ENCODE assay signal across 20 mouse cellular contexts in genomic region chr19:4937444-4938310, GRCm38 (mm10). TPM values are rescaled to one million over a fixed set of nuclear protein-coding genes. Genes with fewer than 3 reads are reported as not detected.
DNase-seq lines count a peak whose midpoint lies in the region; ATAC-seq and TF ChIP-seq lines count a peak whose summit lies in the region.
"Had no signal": no experiment of that assay in that cellular context is flagged by ENCODE, and none has a peak within 500 bp of the region (broad histone marks: within the 10 kb centered on the region; RNA-seq: fewer than 3 reads in every experiment).

No protein-coding gene starts in this region.

- no peak for TF ChIP-seq EP300 in MEL (IDR thresholded peaks at IDR 0.05; ENCODE audit: low read depth in 1 of 2, low read length in 2 of 2)

- H3K27ac ChIP-seq in MEL (ENCODE audit: control insufficient read depth, low read depth, low read length) = no peak overlapping the region
- no peak overlapping the region for H3K27ac ChIP-seq in embryonic facial prominence, embryonic 15.5 days (replicated peaks)
- no peak overlapping the region for H3K27ac ChIP-seq in forebrain, embryonic 12.5 days
- H3K27ac ChIP-seq: heart, embryonic 10.5 days; hindbrain, embryonic 13.5 days; kidney, embryonic 15.5 days; liver, embryonic 14.5 days; neural tube, embryonic 12.5 days; stomach, postnatal 0 days had no signal

- peak; percentile 17 for DNase-seq in heart, postnatal 4 days
- DNase-seq in heart, adult 8-10 months (ENCODE audit: low spot score) = no peak
- DNase-seq in MEL (ENCODE audit: low read depth, low spot score) = no peak
- DNase-seq in cerebellum, adult 8-10 months = peak; percentile 38
- no peak for DNase-seq in kidney, postnatal 25 days
- DNase-seq: adrenal gland, postnatal 25 days; layer of hippocampus, postnatal 36 days; thymus, postnatal 25 days had no signal

- H3K9me3 ChIP-seq in MEL (replicated peaks; ENCODE audit: insufficient read depth, low read length) = no peaks in the 10 kb centered on the region
- H3K9me3 ChIP-seq in embryonic facial prominence, embryonic 15.5 days (replicated peaks) = no peaks in the 10 kb centered on the region
- H3K9me3 ChIP-seq in forebrain, embryonic 12.5 days = no peaks in the 10 kb centered on the region
- H3K9me3 ChIP-seq: heart, embryonic 10.5 days; hindbrain, embryonic 13.5 days; kidney, embryonic 15.5 days; neural tube, embryonic 12.5 days had no signal

- TF ChIP-seq RAD21 in MEL (IDR thresholded peaks at IDR 0.05; ENCODE audit: low read depth, low read length) = no peak

- H3K9ac ChIP-seq in MEL (ENCODE audit: control insufficient read depth, low read depth, low read length, poor library complexity, severe bottlenecking) = no peak overlapping the region
- no peak overlapping the region for H3K9ac ChIP-seq in embryonic facial prominence, embryonic 15.5 days
- H3K9ac ChIP-seq in forebrain, embryonic 12.5 days = no peak overlapping the region
- H3K9ac ChIP-seq: hindbrain, embryonic 13.5 days; kidney, embryonic 15.5 days; liver, embryonic 14.5 days; neural tube, embryonic 12.5 days had no signal

- TF ChIP-seq POLR2A in MEL (IDR thresholded peaks at IDR 0.05; ENCODE audit: control insufficient read depth in 1 of 2, insufficient read depth in 1 of 2, low read depth in 1 of 2, low read length in 2 of 2, poor library complexity in 1 of 2) = no peak

- no peak for TF ChIP-seq CTCF in MEL (IDR thresholded peaks at IDR 0.05 in 2 of 3, conservative IDR thresholded peaks at IDR 0.05 in 1 of 3; ENCODE audit: control insufficient read depth in 1 of 3, insufficient read depth in 1 of 3, low read depth in 2 of 3, low read length in 3 of 3, poor library complexity in 1 of 3, severe bottlenecking in 1 of 3)

- H3K27me3 ChIP-seq in MEL (ENCODE audit: control insufficient read depth in 1 of 2, insufficient read depth in 2 of 2, low read length in 2 of 2) = peaks cover 0 to 4% of the 10 kb centered on the region in 2 experiments
- H3K27me3 ChIP-seq in embryonic facial prominence, embryonic 15.5 days = no peaks in the 10 kb centered on the region
- H3K27me3 ChIP-seq in forebrain, embryonic 12.5 days = peaks cover 26% of the 10 kb centered on the region

- H3K4me2 ChIP-seq in embryonic facial prominence, embryonic 15.5 days (replicated peaks) = no peak overlapping the region
- H3K4me2 ChIP-seq in forebrain, embryonic 12.5 days = no peak overlapping the region
- H3K4me2 ChIP-seq: hindbrain, embryonic 13.5 days; kidney, embryonic 15.5 days; neural tube, embryonic 12.5 days had no signal

- ATAC-seq in embryonic facial prominence, embryonic 15.5 days (ENCODE audit: insufficient number of reproducible peaks, low FRiP score, low TSS enrichment, low read depth) = peak; percentile 25
- no peak for ATAC-seq in erythroid progenitor cell, adult 5-6 weeks (replicated peaks; ENCODE audit: low FRiP score, poor library complexity, severe bottlenecking)
- no peak for ATAC-seq in forebrain, embryonic 12.5 days (ENCODE audit: low FRiP score)
- ATAC-seq: activated CD4-positive, CD25-positive, alpha-beta regulatory T cell, adult 4 months; CD4-positive, CD25-positive, alpha-beta regulatory T cell, adult 4 months had no signal

- no peaks in the 10 kb centered on the region for H3K36me3 ChIP-seq in MEL (ENCODE audit: control insufficient read depth in 1 of 2, insufficient read depth in 2 of 2, low read length in 2 of 2)
- no peaks in the 10 kb centered on the region for H3K36me3 ChIP-seq in embryonic facial prominence, embryonic 15.5 days
- no peaks in the 10 kb centered on the region for H3K36me3 ChIP-seq in forebrain, embryonic 12.5 days (replicated peaks)
- H3K36me3 ChIP-seq: heart, embryonic 10.5 days; kidney, embryonic 15.5 days; neural tube, embryonic 12.5 days had no signal

- no peaks in the 10 kb centered on the region for H3K79me2 ChIP-seq in MEL (ENCODE audit: control insufficient read depth, insufficient read depth, low read length, poor library complexity)

- H3K4me3 ChIP-seq in MEL (ENCODE audit: control insufficient read depth in 1 of 2, insufficient read depth in 1 of 2, low read depth in 2 of 2, low read length in 2 of 2) = no peak overlapping the region
- H3K4me3 ChIP-seq in embryonic facial prominence, embryonic 15.5 days (replicated peaks) = no peak overlapping the region
- no peak overlapping the region for H3K4me3 ChIP-seq in forebrain, embryonic 12.5 days (replicated peaks)
- H3K4me3 ChIP-seq: heart, embryonic 10.5 days; hindbrain, embryonic 13.5 days; kidney, embryonic 15.5 days; neural tube, embryonic 12.5 days had no signal

- 70% methylated on average over 17 of the region's 17 CpGs for WGBS in embryonic facial prominence, embryonic 15.5 days
- 85% methylated on average over 17 of the region's 17 CpGs for WGBS in forebrain, embryonic 12.5 days

- H3K4me1 ChIP-seq in MEL (ENCODE audit: control insufficient read depth in 1 of 2, insufficient read depth in 2 of 2, low read length in 2 of 2) = no peaks in the 10 kb centered on the region; a peak in 1 of 4 replicates
- peaks cover 21% of the 10 kb centered on the region for H3K4me1 ChIP-seq in embryonic facial prominence, embryonic 15.5 days
- H3K4me1 ChIP-seq in forebrain, embryonic 12.5 days = peaks cover 10% of the 10 kb centered on the region

TF ChIP-seq in MEL, 35 proteins besides CTCF, POLR2A, EP300 and RAD21:
- TF ChIP-seq RCOR1 (IDR thresholded peaks at IDR 0.05; ENCODE audit: low read depth, low read length) (no peak), MXI1 (IDR thresholded peaks at IDR 0.05; ENCODE audit: low read depth, low read length) (no peak), BHLHE40 (IDR thresholded peaks at IDR 0.05; ENCODE audit: borderline replicate concordance, low read depth, low read length) (peak; percentile 81), CHD2 (IDR thresholded peaks at IDR 0.05; ENCODE audit: low read length) (no peak)

RNA-seq across cellular contexts. Expression of gene Peli3, which starts 5.2 kb away (rescaled TPM):
- total RNA-seq in heart, postnatal 4 days (2021) = 1 to 10 TPM in 1 of 2 experiments, under 1 TPM in 1; 0.71 to 1.2 TPM
- total RNA-seq in heart, adult 8-10 months (2022) = 1 to 10 TPM; 3.8 to 7.6 (median 5.2) TPM
- 0.08 TPM in 1 of 2 replicates, not detected in the other for total RNA-seq in MEL (2012; rRNA removed)
- polyA plus RNA-seq in MEL (2012; ENCODE audit: insufficient read depth in 1 of 2, insufficient read length in 2 of 2, low read depth in 1 of 2, low replicate concordance in 2 of 2, missing spikeins in 1 of 2) = under 1 TPM in 1 of 2 experiments, not detected in 1; 0.33 TPM
- polyA plus RNA-seq in embryonic facial prominence, embryonic 15.5 days (2015; fragmentation: Nextera tagmentation; extraction: Ambion mirVana) = 5.0 and 5.1 TPM in 2 replicates
- total RNA-seq in erythroid progenitor cell, adult 5-6 weeks (2015; ENCODE audit: low replicate concordance) = not detected in 2 replicates
- total RNA-seq in erythroid progenitor cell, adult 5-6 weeks (2017; ENCODE audit: low replicate concordance) = not detected in 2 replicates
- 4.3 and 5.2 TPM in 2 replicates for polyA plus RNA-seq in forebrain, embryonic 12.5 days (2016; fragmentation: Nextera tagmentation; extraction: Ambion mirVana)

RNA-seq across cellular contexts. Expression of gene Dpp3, which starts 9.6 kb away (rescaled TPM):
- 10 to 100 TPM; 39.7 to 40.2 TPM for total RNA-seq in heart, postnatal 4 days (2021)
- 10 to 100 TPM; 17.0 to 20.0 (median 18.3) TPM for total RNA-seq in heart, adult 8-10 months (2022)
- 58.7 and 59.4 TPM in 2 replicates for total RNA-seq in MEL (2012; rRNA removed)
- polyA plus RNA-seq in MEL (2012; ENCODE audit: insufficient read depth in 1 of 2, insufficient read length in 2 of 2, low read depth in 1 of 2, low replicate concordance in 2 of 2, missing spikeins in 1 of 2) = 10 to 100 TPM in 1 of 2 experiments, not detected in 1; 82.7 TPM
- polyA plus RNA-seq in embryonic facial prominence, embryonic 15.5 days (2015; fragmentation: Nextera tagmentation; extraction: Ambion mirVana) = 113 and 117 TPM in 2 replicates
- 9.0 and 13.0 TPM in 2 replicates for total RNA-seq in erythroid progenitor cell, adult 5-6 weeks (2015; ENCODE audit: low replicate concordance)
- 9.1 and 15.7 TPM in 2 replicates for total RNA-seq in erythroid progenitor cell, adult 5-6 weeks (2017; ENCODE audit: low replicate concordance)
- 159 and 170 TPM in 2 replicates for polyA plus RNA-seq in forebrain, embryonic 12.5 days (2016; fragmentation: Nextera tagmentation; extraction: Ambion mirVana)

RNA-seq across cellular contexts. Expression of gene Mrpl11, which starts 24.3 kb away (rescaled TPM):
- total RNA-seq in heart, postnatal 4 days (2021) = 10 to 100 TPM; 60.9 to 63.8 TPM
- 10 to 100 TPM; 62.8 to 74.0 (median 69.9) TPM for total RNA-seq in heart, adult 8-10 months (2022)
- total RNA-seq in MEL (2012; rRNA removed) = 98.5 and 108 TPM in 2 replicates
- 100 to 1,000 TPM; 124 to 317 TPM for polyA plus RNA-seq in MEL (2012; ENCODE audit: insufficient read depth in 1 of 2, insufficient read length in 2 of 2, low read depth in 1 of 2, low replicate concordance in 2 of 2, missing spikeins in 1 of 2)
- polyA plus RNA-seq in embryonic facial prominence, embryonic 15.5 days (2015; fragmentation: Nextera tagmentation; extraction: Ambion mirVana) = 84.2 and 85.9 TPM in 2 replicates
- 4.7 and 8.0 TPM in 2 replicates for total RNA-seq in erythroid progenitor cell, adult 5-6 weeks (2015; ENCODE audit: low replicate concordance)
- 10.5 and 14.1 TPM in 2 replicates for total RNA-seq in erythroid progenitor cell, adult 5-6 weeks (2017; ENCODE audit: low replicate concordance)
- 130 and 138 TPM in 2 replicates for polyA plus RNA-seq in forebrain, embryonic 12.5 days (2016; fragmentation: Nextera tagmentation; extraction: Ambion mirVana)

RNA-seq across cellular contexts. Expression of gene Bbs1, which starts 31.2 kb away (rescaled TPM):
- 1 to 10 TPM; 4.3 to 4.6 TPM for total RNA-seq in heart, postnatal 4 days (2021)
- 1 to 10 TPM; 2.6 to 3.2 (median 2.9) TPM for total RNA-seq in heart, adult 8-10 months (2022)
- total RNA-seq in MEL (2012; rRNA removed) = 1.2 and 1.4 TPM in 2 replicates
- 1 to 10 TPM in 1 of 2 experiments, not detected in 1; 1.9 TPM for polyA plus RNA-seq in MEL (2012; ENCODE audit: insufficient read depth in 1 of 2, insufficient read length in 2 of 2, low read depth in 1 of 2, low replicate concordance in 2 of 2, missing spikeins in 1 of 2)
- polyA plus RNA-seq in embryonic facial prominence, embryonic 15.5 days (2015; fragmentation: Nextera tagmentation; extraction: Ambion mirVana) = 4.6 and 5.5 TPM in 2 replicates
- 0.42 and 4.0 TPM in 2 replicates for total RNA-seq in erythroid progenitor cell, adult 5-6 weeks (2015; ENCODE audit: low replicate concordance)
- total RNA-seq in erythroid progenitor cell, adult 5-6 weeks (2017; ENCODE audit: low replicate concordance) = 4.5 and 7.7 TPM in 2 replicates
- 6.8 and 8.0 TPM in 2 replicates for polyA plus RNA-seq in forebrain, embryonic 12.5 days (2016; fragmentation: Nextera tagmentation; extraction: Ambion mirVana)

RNA-seq across cellular contexts. Expression of gene Npas4, which starts 52.4 kb away (rescaled TPM):
- under 1 TPM; 0.57 to 0.68 TPM for total RNA-seq in heart, postnatal 4 days (2021)
- under 1 TPM in 1 of 4 experiments, not detected in 3; 0.08 TPM for total RNA-seq in heart, adult 8-10 months (2022)
- total RNA-seq in MEL (2012; rRNA removed) = not detected in 2 replicates
- polyA plus RNA-seq in MEL (2012; ENCODE audit: insufficient read depth in 1 of 2, insufficient read length in 2 of 2, low read depth in 1 of 2, low replicate concordance in 2 of 2, missing spikeins in 1 of 2) = not detected
- polyA plus RNA-seq in embryonic facial prominence, embryonic 15.5 days (2015; fragmentation: Nextera tagmentation; extraction: Ambion mirVana) = not detected in 2 replicates
- total RNA-seq in erythroid progenitor cell, adult 5-6 weeks (2015; ENCODE audit: low replicate concordance) = not detected in 2 replicates
- total RNA-seq in erythroid progenitor cell, adult 5-6 weeks (2017; ENCODE audit: low replicate concordance) = not detected in 2 replicates
- 0.09 and 0.14 TPM in 2 replicates for polyA plus RNA-seq in forebrain, embryonic 12.5 days (2016; fragmentation: Nextera tagmentation; extraction: Ambion mirVana)
- polyA plus RNA-seq: lung, embryonic 16.5 days had no signal

Comparison
In these comparisons a context has a peak if more than half of its experiments do, and no peak if none do; other contexts are left out.
1. DNase-seq: peak in heart, postnatal 4 days (single experiment) and cerebellum, adult 8-10 months (single experiment); none in heart, adult 8-10 months (single experiment), MEL (single experiment) and kidney, postnatal 25 days (0 of 2).